8 mouse cellular contexts compared by ENCODE assay signal in the genomic region with DNA sequence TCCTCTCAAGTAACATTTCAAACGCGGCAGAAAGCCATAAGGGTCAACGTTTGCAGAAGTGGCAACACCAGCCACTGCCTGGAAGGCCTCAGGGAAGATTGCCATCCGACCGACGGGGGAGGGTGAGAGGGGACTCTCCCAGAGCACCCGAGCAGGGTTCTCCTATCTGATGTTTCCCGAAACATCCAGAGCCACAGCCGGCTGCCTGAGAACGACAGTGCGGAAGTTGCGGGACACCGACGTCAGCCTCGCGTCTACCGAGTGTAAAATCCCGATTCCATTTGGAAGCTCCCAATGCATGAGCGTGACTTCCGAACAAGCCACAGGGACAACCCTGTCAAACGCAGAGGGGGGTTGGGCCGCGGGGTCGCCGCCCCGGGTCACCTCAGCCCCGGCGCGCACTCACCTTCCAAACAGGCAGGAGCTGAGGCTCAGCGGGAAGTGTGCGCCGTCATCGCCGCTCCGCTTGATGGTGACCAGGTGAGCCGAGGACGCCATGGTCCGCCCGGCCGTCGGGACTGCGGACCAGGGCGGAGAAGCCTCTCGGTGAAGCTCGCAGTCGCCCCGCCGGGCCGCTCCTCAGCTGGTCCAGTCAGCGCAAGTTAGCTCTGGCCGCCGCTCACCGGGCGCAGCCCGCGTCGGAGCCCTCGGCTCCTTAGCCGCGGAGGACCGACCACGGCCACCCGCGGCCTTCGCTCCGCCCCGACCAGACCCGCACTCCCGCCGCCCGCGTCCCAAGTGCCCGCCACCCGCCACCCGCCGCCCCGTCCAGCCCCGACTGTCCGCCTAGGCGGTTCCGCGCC. TPM values are rescaled to one million over a fixed set of nuclear protein-coding genes. Genes with fewer than 3 reads are reported as not detected.
DNase-seq lines count a peak whose midpoint lies in the region; ATAC-seq and TF ChIP-seq lines count a peak whose summit lies in the region.

Mki67 (minus strand) TSS at position 720 of the 803 bp plus-strand sequence.

- H3K9me3 ChIP-seq in MEL (replicated peaks; ENCODE audit: insufficient read depth, low read length): no peaks in the 10 kb centered on the region
- H3K9me3 ChIP-seq in embryonic facial prominence, embryonic 13.5 days: no peaks in the 10 kb centered on the region

- H3ac ChIP-seq in myocyte (ENCODE audit: control insufficient read depth, insufficient read length): peak within 1 kb of the TSS; percentile 62

- TF ChIP-seq EP300 in MEL (IDR thresholded peaks at IDR 0.05; ENCODE audit: low read depth in 1 of 2, low read length in 2 of 2): no peak

- TF ChIP-seq CTCF in cerebellum, adult 2 months (IDR thresholded peaks at IDR 0.05; ENCODE audit: borderline replicate concordance, insufficient read depth, low read depth, low read length): no peak
- no peak for TF ChIP-seq CTCF in MEL (IDR thresholded peaks at IDR 0.05 in 2 of 3, conservative IDR thresholded peaks at IDR 0.05 in 1 of 3; ENCODE audit: control insufficient read depth in 1 of 3, insufficient read depth in 1 of 3, low read depth in 2 of 3, low read length in 3 of 3, poor library complexity in 1 of 3, severe bottlenecking in 1 of 3)
- TF ChIP-seq CTCF in liver, adult 2 months (IDR thresholded peaks at IDR 0.05; ENCODE audit: low read depth, low read length): no peak

- no peak for TF ChIP-seq RAD21 in MEL (IDR thresholded peaks at IDR 0.05; ENCODE audit: low read depth, low read length)

- under 1% methylated on average over 82 of the region's 82 CpGs for WGBS in cerebellum, adult 2 months
- under 1% methylated on average over 82 of the region's 82 CpGs for WGBS in embryonic facial prominence, embryonic 13.5 days
- under 1% methylated on average over 80 of the region's 82 CpGs for WGBS in liver, adult 2 months

- peak; percentile 54 for ATAC-seq in embryonic facial prominence, embryonic 13.5 days (ENCODE audit: insufficient number of reproducible peaks, insufficient read depth, low FRiP score, low TSS enrichment, low read depth)

- H3K36me3 ChIP-seq in MEL (ENCODE audit: control insufficient read depth in 1 of 2, insufficient read depth in 2 of 2, low read length in 2 of 2) (peaks cover 16 to 28% of the 10 kb centered on the region in 2 experiments), myocyte (ENCODE audit: control insufficient read depth, insufficient read depth) (peaks cover under 1% of the 10 kb centered on the region)
- 0 out of 2 replicates have a peak, but pooled peaks cover 3% of the 10 kb centered on the region for H3K36me3 ChIP-seq in embryonic facial prominence, embryonic 13.5 days
- H3K36me3 ChIP-seq in liver, adult 2 months (ENCODE audit: control insufficient read depth, insufficient read depth, low read length): no peaks in the 10 kb centered on the region

- DNase-seq in cerebellum, adult 2 months: peak in 1 of 2 experiments; percentile 13
- no peak for DNase-seq in cerebellum, adult 11-12 months
- DNase-seq in MEL (ENCODE audit: low read depth, low spot score): peak; percentile 75
- DNase-seq in heart, postnatal 4 days: peak; percentile 42
- DNase-seq in liver, adult 2 months (ENCODE audit: extremely low read depth, low read depth, low spot score): no peak
- no peak for DNase-seq in left cerebral cortex, adult 8-10 months (ENCODE audit: low spot score in 2 of 2)

- H3K27ac ChIP-seq in cerebellum, adult 2 months (ENCODE audit: insufficient read depth, low read length): no peak within 1 kb of the TSS
- H3K27ac ChIP-seq in MEL (ENCODE audit: control insufficient read depth, low read depth, low read length): peak within 1 kb of the TSS; percentile 92
- peak within 1 kb of the TSS; percentile 76 for H3K27ac ChIP-seq in embryonic facial prominence, embryonic 13.5 days
- no peak within 1 kb of the TSS for H3K27ac ChIP-seq in liver, adult 2 months (replicated peaks; ENCODE audit: insufficient read depth, low read depth, low read length)

- H3K4me3 ChIP-seq in cerebellum, adult 2 months (replicated peaks; ENCODE audit: insufficient read depth, low read depth, low read length): peak within 1 kb of the TSS; percentile 55
- H3K4me3 ChIP-seq in MEL (ENCODE audit: control insufficient read depth in 1 of 2, insufficient read depth in 1 of 2, low read depth in 2 of 2, low read length in 2 of 2): peak within 1 kb of the TSS; percentile 87 to 92
- H3K4me3 ChIP-seq in embryonic facial prominence, embryonic 13.5 days: peak within 1 kb of the TSS; percentile 91
- H3K4me3 ChIP-seq in liver, adult 2 months (ENCODE audit: insufficient read depth, low read depth, low read length): peak within 1 kb of the TSS; percentile 68
- peak within 1 kb of the TSS; percentile 89 for H3K4me3 ChIP-seq in myocyte

- no peak for TF ChIP-seq POLR2A in cerebellum, adult 2 months (IDR thresholded peaks at IDR 0.05; ENCODE audit: borderline replicate concordance, insufficient read depth, low read length)
- peak in 1 of 2 experiments; percentile 62; a peak in 2 of 4 replicates for TF ChIP-seq POLR2A in MEL (IDR thresholded peaks at IDR 0.05; ENCODE audit: control insufficient read depth in 1 of 2, insufficient read depth in 1 of 2, low read depth in 1 of 2, low read length in 2 of 2, poor library complexity in 1 of 2)
- no peak for TF ChIP-seq POLR2A in liver, adult 2 months (IDR thresholded peaks at IDR 0.05; ENCODE audit: extremely low read depth, insufficient read depth, low read length)
- TF ChIP-seq POLR2A in myocyte (IDR thresholded peaks at IDR 0.05; ENCODE audit: insufficient read length, low read depth): peak; percentile 53

- no peaks in the 10 kb centered on the region for H3K4me1 ChIP-seq in cerebellum, adult 2 months (ENCODE audit: control insufficient read depth, insufficient read depth, low read length)
- peaks cover 8 to 12% of the 10 kb centered on the region in 2 experiments for H3K4me1 ChIP-seq in MEL (ENCODE audit: control insufficient read depth in 1 of 2, insufficient read depth in 2 of 2, low read length in 2 of 2)
- peaks cover 27% of the 10 kb centered on the region for H3K4me1 ChIP-seq in embryonic facial prominence, embryonic 13.5 days
- no peaks in the 10 kb centered on the region; the same call in 1 of the 2 replicates for H3K4me1 ChIP-seq in liver, adult 2 months (ENCODE audit: control insufficient read depth, insufficient read depth, low read length)

- H3K9ac ChIP-seq in MEL (ENCODE audit: control insufficient read depth, low read depth, low read length, poor library complexity, severe bottlenecking): peak within 1 kb of the TSS; percentile 99
- H3K9ac ChIP-seq in embryonic facial prominence, embryonic 13.5 days: peak within 1 kb of the TSS; percentile 93
- peak within 1 kb of the TSS; percentile 49 for H3K9ac ChIP-seq in liver, adult 2 months (ENCODE audit: low read depth, low read length)

- H3K79me2 ChIP-seq in MEL (ENCODE audit: control insufficient read depth, insufficient read depth, low read length, poor library complexity) (peaks cover 47% of the 10 kb centered on the region), myocyte (ENCODE audit: control insufficient read depth, insufficient read depth) (peaks cover 53% of the 10 kb centered on the region)
- H3K79me2 ChIP-seq in liver, adult 2 months (ENCODE audit: control insufficient read depth, insufficient read depth, low read length): no peaks in the 10 kb centered on the region

- peaks cover 3% of the 10 kb centered on the region; the same call in 1 of the 2 replicates for H3K27me3 ChIP-seq in cerebellum, adult 2 months (ENCODE audit: control insufficient read depth, insufficient read depth, low read length)
- H3K27me3 ChIP-seq in MEL (ENCODE audit: control insufficient read depth in 1 of 2, insufficient read depth in 2 of 2, low read length in 2 of 2) (no peaks in the 10 kb centered on the region), myocyte (ENCODE audit: control insufficient read depth, insufficient read depth, insufficient read length) (no peaks in the 10 kb centered on the region)
- H3K27me3 ChIP-seq in embryonic facial prominence, embryonic 13.5 days: no peaks in the 10 kb centered on the region
- H3K27me3 ChIP-seq in liver, adult 2 months (ENCODE audit: control insufficient read depth, insufficient read depth, low read length): peaks cover 2% of the 10 kb centered on the region; the same call in 1 of the 2 replicates

- H3K4me2 ChIP-seq in embryonic facial prominence, embryonic 13.5 days: peak within 1 kb of the TSS; percentile 80
- H3K4me2 ChIP-seq in myocyte (ENCODE audit: low read depth): peak within 1 kb of the TSS; percentile 97

TF ChIP-seq in MEL, 35 proteins besides CTCF, POLR2A, EP300 and RAD21 (continues in another document):
- TF ChIP-seq MXI1 (IDR thresholded peaks at IDR 0.05; ENCODE audit: low read depth, low read length): peak; percentile 43
- TF ChIP-seq NELFE (IDR thresholded peaks at IDR 0.05; ENCODE audit: low read depth, low read length): peak; percentile 5; the same call in 1 of the 2 replicates
- peak; percentile 21; the same call in 1 of the 2 replicates for TF ChIP-seq SIN3A (IDR thresholded peaks at IDR 0.05; ENCODE audit: low read length)
- 0 out of 2 replicates have a peak, but pooled peaks have one; percentile 3 for TF ChIP-seq TCF12 (IDR thresholded peaks at IDR 0.05; ENCODE audit: low read depth, low read length)
- no peak; the same call in 1 of the 2 replicates for TF ChIP-seq RCOR1 (IDR thresholded peaks at IDR 0.05; ENCODE audit: low read depth, low read length)
- 0 out of 2 replicates have a peak, but pooled peaks have one; percentile 15 for TF ChIP-seq ZMIZ1 (IDR thresholded peaks at IDR 0.05; ENCODE audit: low read depth, low read length)

TF ChIP-seq in myocyte, 11 proteins besides CTCF, POLR2A, EP300 and RAD21:
- TF ChIP-seq SRF (IDR thresholded peaks at IDR 0.05; ENCODE audit: control insufficient read depth, insufficient read length, low read depth) (no peak), CEBPB (IDR thresholded peaks at IDR 0.05; ENCODE audit: insufficient read depth, poor library complexity, severe bottlenecking) (no peak), REST (IDR thresholded peaks at IDR 0.05; ENCODE audit: insufficient read depth, insufficient read length) (no peak), POLR2AphosphoS2 (IDR thresholded peaks at IDR 0.05; ENCODE audit: insufficient read length, low read depth) (peak; percentile 3), E2F4 (IDR thresholded peaks at IDR 0.05; ENCODE audit: insufficient read depth) (no peak), USF1 (IDR thresholded peaks at IDR 0.05; ENCODE audit: low read depth) (no peak)

RNA-seq across cellular contexts. Expression of gene Mki67, which starts in this region (rescaled TPM):
- polyA plus RNA-seq in cerebellum, adult 2 months (2012; rRNA removed): 0.10 TPM in 2 replicates
- 88.6 and 132 TPM in 2 replicates for total RNA-seq in MEL (2012; rRNA removed)
- polyA plus RNA-seq in MEL (2012; ENCODE audit: insufficient read depth in 1 of 2, insufficient read length in 2 of 2, low read depth in 1 of 2, low replicate concordance in 2 of 2, missing spikeins in 1 of 2) (100 to 1,000 TPM; 271 to 401 TPM), myocyte (2012; fragmentation: generic; extraction: Trizol) (6.8 TPM)
- 47.3 and 48.4 TPM in 2 replicates for polyA plus RNA-seq in embryonic facial prominence, embryonic 13.5 days (2015; fragmentation: Nextera tagmentation; extraction: Ambion mirVana)
- 100 to 1,000 TPM in 1 of 2 experiments, 10 to 100 TPM in 1; 96.2 to 108 TPM for total RNA-seq in heart, postnatal 4 days (2021)
- 0.65 and 1.6 TPM in 2 replicates for total RNA-seq in liver, adult 2 months (2014; rRNA removed)
- polyA plus RNA-seq in liver, adult 2 months (2012; rRNA removed): 0.02 and 0.05 TPM in 2 replicates
- total RNA-seq in left cerebral cortex, adult 8-10 months (2022): 1 to 10 TPM in 2 of 4 experiments, under 1 TPM in 2; 0.52 to 1.6 (median 0.84) TPM

Comparison
In these comparisons a context has a peak if more than half of its experiments do, and no peak if none do; other contexts are left out.
1. RNA of gene Mki67 (total RNA-seq): 96.2 to 108 TPM in heart, postnatal 4 days and 88.6 to 132 TPM in MEL; 0.52 to 1.6 TPM in left cerebral cortex, adult 8-10 months and 0.65 to 1.6 TPM in liver, adult 2 months; every median in the first group is over 10 times any median in the second.
2. DNase-seq: peak in MEL (single experiment) and heart, postnatal 4 days (single experiment); none in cerebellum, adult 11-12 months (single experiment), liver, adult 2 months (single experiment) and left cerebral cortex, adult 8-10 months (0 of 2).
3. H3K27ac ChIP-seq: peak in MEL (single experiment) and embryonic facial prominence, embryonic 13.5 days (single experiment); none in cerebellum, adult 2 months (single experiment) and liver, adult 2 months (single experiment).
4. H3K9ac ChIP-seq: peak in every context shown above with its lines; median percentile 99 in MEL; 93 in embryonic facial prominence, embryonic 13.5 days; 49 in liver, adult 2 months.
5. Peak in every context shown above with its lines, with median percentiles within 50 percentile points of each other: H3K4me3 ChIP-seq.